Mouse (Mus musculus): ENCODE data around the gene Frmd3. TPM values are rescaled to one million over a fixed set of nuclear protein-coding genes. Genes with fewer than 3 reads are reported as not detected.

Gene Frmd3
- total RNA-seq (2023): not detected

GRCm38 (mm10) chr4:74013211-74014047, at the start of gene Frmd3:
TSS of gene Frmd3 (plus strand) at chr4:74013442.

GRCm38 (mm10) chr4:74242176-74242575, 228.9 kb downstream of the Frmd3 start, which contains the start of gene Kdm4c:
TSS of gene Kdm4c (plus strand) at chr4:74242497.

Other genes with a start within 250 kb of the Frmd3 start
- gene Rasef, start 222.4 kb upstream of the Frmd3 start, total RNA-seq (2023): not detected
- gene Gm11758, start 137.2 kb upstream of the Frmd3 start, total RNA-seq (2023): not detected
- gene Gm11757, start 122.3 kb upstream of the Frmd3 start, total RNA-seq (2023): not detected
- not detected for gene Gm13871, start 107.5 kb upstream of the Frmd3 start, total RNA-seq (2023)
- not detected for gene Gm11756, start 92.7 kb upstream of the Frmd3 start, total RNA-seq (2023)
- not detected for gene 2310002L09Rik, start 62.6 kb upstream of the Frmd3 start, total RNA-seq (2023)
- gene Kdm4c, start 229.1 kb downstream of the Frmd3 start, total RNA-seq (2023): 41.9 TPM